23 mouse cellular contexts compared by ENCODE assay signal in the genomic region with DNA sequence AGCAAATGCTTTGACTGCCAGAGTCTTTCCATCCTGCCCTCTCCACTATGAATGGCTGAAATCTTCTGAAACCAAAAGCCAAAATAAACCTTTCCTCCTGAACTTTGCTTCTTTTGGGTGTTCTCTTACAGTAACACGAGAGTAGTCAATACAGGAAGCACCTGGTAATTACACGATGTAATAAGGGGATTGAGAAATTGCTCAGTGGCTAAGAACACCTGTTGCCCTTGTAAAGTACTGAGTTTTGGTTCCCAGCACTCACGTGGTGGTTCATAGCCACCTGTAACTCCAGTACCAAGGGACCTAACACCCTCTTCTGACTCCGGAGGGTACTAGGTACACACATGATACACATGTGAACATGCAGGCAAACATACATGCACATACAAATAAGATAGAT.
DNase-seq lines count a peak whose midpoint lies in the region; ATAC-seq and TF ChIP-seq lines count a peak whose summit lies in the region.
"Had no signal": no experiment of that assay in that cellular context is flagged by ENCODE, and none has a peak within 500 bp of the region (broad histone marks: within the 10 kb centered on the region; RNA-seq: fewer than 3 reads in every experiment).

No protein-coding gene starts in this region.

- H3K9ac ChIP-seq in embryonic facial prominence, embryonic 11.5 days (replicated peaks; ENCODE audit: low read length) = no peak overlapping the region
- no peak overlapping the region for H3K9ac ChIP-seq in liver, adult 2 months (ENCODE audit: low read depth, low read length)
- H3K9ac ChIP-seq in liver, postnatal 0 days (replicated peaks) = no peak overlapping the region
- H3K9ac ChIP-seq in CH12.LX (ENCODE audit: insufficient read depth, low read depth) = no peak overlapping the region

- in situ Hi-C loops in CH12.LX (cut with MboI; ENCODE audit: low pct_ligation_motif_present, low pct_unique_long_range_greater_than_20kb, low sequenced_read_pairs) = no loop called here

- TF ChIP-seq POLR2A in liver, adult 2 months (IDR thresholded peaks at IDR 0.05; ENCODE audit: extremely low read depth, insufficient read depth, low read length) = no peak
- TF ChIP-seq POLR2A in CH12.LX (IDR thresholded peaks at IDR 0.05; ENCODE audit: low read depth, low read length) = no peak

- no peak for TF ChIP-seq EP300 in liver, postnatal 0 days (IDR thresholded peaks at IDR 0.05; ENCODE audit: low read depth)
- TF ChIP-seq EP300 in CH12.LX (IDR thresholded peaks at IDR 0.05; ENCODE audit: low read length) = peak; percentile 73; the same call in 1 of the 2 replicates

- TF ChIP-seq CTCF in liver, adult 2 months (IDR thresholded peaks at IDR 0.05; ENCODE audit: low read depth, low read length) = no peak
- no peak for TF ChIP-seq CTCF in liver, postnatal 0 days (IDR thresholded peaks at IDR 0.05; ENCODE audit: low read depth)
- no peak for TF ChIP-seq CTCF in CH12.LX (conservative IDR thresholded peaks at IDR 0.05 in 1 of 2, IDR thresholded peaks at IDR 0.05 in 1 of 2; ENCODE audit: low read depth in 2 of 2, low read length in 2 of 2)

- ATAC-seq in embryonic facial prominence, embryonic 11.5 days (replicated peaks; ENCODE audit: insufficient number of reproducible peaks, low FRiP score, low TSS enrichment, low read depth) = no peak
- ATAC-seq in liver, postnatal 0 days = no peak
- ATAC-seq: activated CD4-positive, CD25-positive, alpha-beta regulatory T cell, adult 4 months; CD4-positive, CD25-positive, alpha-beta regulatory T cell, adult 4 months; Patski had no signal

- dilution Hi-C loops in CH12.LX (cut with MboI; ENCODE audit: extremely low pct_ligation_motif_present, extremely low pct_unique_long_range_greater_than_20kb, low sequenced_read_pairs) = no loop called here

- TF ChIP-seq RAD21 in CH12.LX (IDR thresholded peaks at IDR 0.05; ENCODE audit: low read depth, low read length) = no peak

- peak; percentile 13 for DNase-seq in embryonic facial prominence, embryonic 11.5 days (ENCODE audit: low spot score)
- no peak for DNase-seq in embryonic facial prominence, embryonic 10.5 days (ENCODE audit: low spot score)
- peak; percentile 62 for DNase-seq in liver, adult 2 months (ENCODE audit: extremely low read depth, low read depth, low spot score)
- DNase-seq in liver, postnatal 0 days = no peak
- DNase-seq in A20 (ENCODE audit: low read depth, low spot score) (peak; percentile 42), CH12.LX (ENCODE audit: extremely low read depth) (peak; percentile 40)
- DNase-seq in thymus, postnatal 4 days = no peak
- DNase-seq in lung, postnatal 10 days = no peak
- DNase-seq: adrenal gland, adult 2 months; adrenal gland, adult 8-10 months; adrenal gland, postnatal 10 days; adrenal gland, postnatal 14 days; adrenal gland, postnatal 25 days; adrenal gland, postnatal 36 days; B cell, adult 2 months; cerebellum, adult 11 months; cerebellum, adult 11-12 months; cerebellum, adult 18-20 months; cerebellum, adult 2 months had no signal

- no peaks in the 10 kb centered on the region for H3K9me3 ChIP-seq in embryonic facial prominence, embryonic 11.5 days (replicated peaks; ENCODE audit: control insufficient read depth, low read length)
- H3K9me3 ChIP-seq in embryonic facial prominence, embryonic 10.5 days = no peaks in the 10 kb centered on the region
- H3K9me3 ChIP-seq in liver, postnatal 0 days (ENCODE audit: low read length) = no peaks in the 10 kb centered on the region
- H3K9me3 ChIP-seq in CH12.LX (replicated peaks; ENCODE audit: low read length) = no peaks in the 10 kb centered on the region
- H3K9me3 ChIP-seq: G1E had no signal

- H3K79me2 ChIP-seq in liver, adult 2 months (ENCODE audit: control insufficient read depth, insufficient read depth, low read length) = no peaks in the 10 kb centered on the region
- H3K79me2 ChIP-seq in CH12.LX (replicated peaks; ENCODE audit: control insufficient read depth, extremely low read depth, insufficient read depth, poor library complexity, severe bottlenecking) = no peaks in the 10 kb centered on the region

- H3K27ac ChIP-seq in embryonic facial prominence, embryonic 11.5 days (replicated peaks; ENCODE audit: low read depth, low read length) = no peak overlapping the region
- no peak overlapping the region for H3K27ac ChIP-seq in embryonic facial prominence, embryonic 10.5 days (replicated peaks)
- no peak overlapping the region for H3K27ac ChIP-seq in liver, adult 2 months (replicated peaks; ENCODE audit: insufficient read depth, low read depth, low read length)
- H3K27ac ChIP-seq in liver, postnatal 0 days (ENCODE audit: low read depth) = no peak overlapping the region
- no peak overlapping the region for H3K27ac ChIP-seq in CH12.LX (ENCODE audit: insufficient read depth, low read depth)

- H3K4me1 ChIP-seq in embryonic facial prominence, embryonic 11.5 days (ENCODE audit: control insufficient read depth, insufficient read depth, low read length) = no peaks in the 10 kb centered on the region
- peaks cover 11% of the 10 kb centered on the region; the same call in 1 of the 2 replicates for H3K4me1 ChIP-seq in embryonic facial prominence, embryonic 10.5 days
- H3K4me1 ChIP-seq in liver, adult 2 months (ENCODE audit: control insufficient read depth, insufficient read depth, low read length) = peaks cover 4% of the 10 kb centered on the region
- H3K4me1 ChIP-seq in liver, postnatal 0 days (ENCODE audit: insufficient read depth) = no peaks in the 10 kb centered on the region
- H3K4me1 ChIP-seq in CH12.LX (ENCODE audit: control insufficient read depth in 1 of 2, insufficient read depth in 2 of 2) = peaks cover 3 to 28% of the 10 kb centered on the region in 2 experiments; a peak in 3 of 4 replicates

- no peak overlapping the region for H3K4me2 ChIP-seq in embryonic facial prominence, embryonic 11.5 days (ENCODE audit: low read depth, low read length)
- no peak overlapping the region for H3K4me2 ChIP-seq in liver, postnatal 0 days (ENCODE audit: low read depth, low read length)
- H3K4me2 ChIP-seq in CH12.LX (ENCODE audit: insufficient read depth, low read depth, poor library complexity, severe bottlenecking) = no peak overlapping the region

- H3K4me3 ChIP-seq in embryonic facial prominence, embryonic 11.5 days (ENCODE audit: low read depth, low read length) = no peak overlapping the region
- no peak overlapping the region for H3K4me3 ChIP-seq in embryonic facial prominence, embryonic 10.5 days
- no peak overlapping the region for H3K4me3 ChIP-seq in liver, adult 2 months (ENCODE audit: insufficient read depth, low read depth, low read length)
- no peak overlapping the region for H3K4me3 ChIP-seq in liver, postnatal 0 days (ENCODE audit: low read depth, low read length)
- H3K4me3 ChIP-seq in CH12.LX (replicated peaks in 1 of 3; ENCODE audit: low read depth in 2 of 3, low read length in 2 of 3, poor library complexity in 1 of 3) = no peak overlapping the region

- H3K36me3 ChIP-seq in embryonic facial prominence, embryonic 11.5 days (replicated peaks; ENCODE audit: control insufficient read depth, insufficient read depth, low read depth, low read length) = no peaks in the 10 kb centered on the region
- H3K36me3 ChIP-seq in embryonic facial prominence, embryonic 10.5 days (replicated peaks) = no peaks in the 10 kb centered on the region
- no peaks in the 10 kb centered on the region for H3K36me3 ChIP-seq in liver, adult 2 months (ENCODE audit: control insufficient read depth, insufficient read depth, low read length)
- H3K36me3 ChIP-seq in liver, postnatal 0 days (replicated peaks; ENCODE audit: insufficient read depth, low read length) = no peaks in the 10 kb centered on the region
- no peaks in the 10 kb centered on the region for H3K36me3 ChIP-seq in CH12.LX (replicated peaks in 1 of 2; ENCODE audit: control insufficient read depth in 1 of 2, insufficient read depth in 1 of 2, low read length in 1 of 2)
- H3K36me3 ChIP-seq: G1E had no signal

- 53% methylated on average over 4 of the region's 4 CpGs for WGBS in embryonic facial prominence, embryonic 11.5 days
- 68% methylated on average over 4 of the region's 4 CpGs for WGBS in embryonic facial prominence, embryonic 10.5 days
- 35% methylated on average over 4 of the region's 4 CpGs for WGBS in liver, adult 2 months
- WGBS in liver, postnatal 0 days (ENCODE audit: insufficient replicate concordance) = 47% methylated on average over 4 of the region's 4 CpGs

- no peaks in the 10 kb centered on the region for H3K27me3 ChIP-seq in embryonic facial prominence, embryonic 11.5 days (ENCODE audit: control insufficient read depth, insufficient read depth, low read length)
- no peaks in the 10 kb centered on the region for H3K27me3 ChIP-seq in embryonic facial prominence, embryonic 10.5 days (replicated peaks; ENCODE audit: low read depth, poor library complexity, severe bottlenecking)
- H3K27me3 ChIP-seq in liver, adult 2 months (ENCODE audit: control insufficient read depth, insufficient read depth, low read length) = no peaks in the 10 kb centered on the region
- no peaks in the 10 kb centered on the region for H3K27me3 ChIP-seq in liver, postnatal 0 days (ENCODE audit: insufficient read depth, low read length)
- H3K27me3 ChIP-seq in CH12.LX (replicated peaks) = no peaks in the 10 kb centered on the region
- H3K27me3 ChIP-seq: Patski had no signal

TF ChIP-seq in CH12.LX, 34 proteins besides CTCF, POLR2A, EP300 and RAD21 (continues in another document):
- peak; percentile 89 for TF ChIP-seq TCF12 (IDR thresholded peaks at IDR 0.05; ENCODE audit: low read depth, low read length)
- peak; percentile 80 for TF ChIP-seq BHLHE40 (IDR thresholded peaks at IDR 0.05; ENCODE audit: low read depth, low read length)
- no peak for TF ChIP-seq POLR2AphosphoS2 (IDR thresholded peaks at IDR 0.05; ENCODE audit: low read depth, low read length)
- no peak for TF ChIP-seq MAZ (IDR thresholded peaks at IDR 0.05; ENCODE audit: low read depth, low read length)
- no peak for TF ChIP-seq ZNF384 (IDR thresholded peaks at IDR 0.05; ENCODE audit: low read depth, low read length)
- no peak for TF ChIP-seq ELF1 (IDR thresholded peaks at IDR 0.05; ENCODE audit: low read depth, low read length)
- TF ChIP-seq MEF2A (IDR thresholded peaks at IDR 0.05; ENCODE audit: borderline replicate concordance, low read depth, low read length) = no peak
- no peak for TF ChIP-seq MXI1 (IDR thresholded peaks at IDR 0.05; ENCODE audit: low read depth, low read length)
- no peak for TF ChIP-seq KAT2A (IDR thresholded peaks at IDR 0.05; ENCODE audit: insufficient replicate concordance, low read length)
- TF ChIP-seq RCOR1 (conservative IDR thresholded peaks at IDR 0.05; ENCODE audit: low read depth, low read length) = no peak
- TF ChIP-seq JUND (conservative IDR thresholded peaks at IDR 0.05; ENCODE audit: low read depth, low read length) = no peak; the same call in 1 of the 2 replicates
- no peak for TF ChIP-seq ZC3H11A (IDR thresholded peaks at IDR 0.05; ENCODE audit: low read depth, low read length)
- peak; percentile 42; the same call in 1 of the 2 replicates for TF ChIP-seq MAX (IDR thresholded peaks at IDR 0.05; ENCODE audit: low read length)
- TF ChIP-seq IRF4 (IDR thresholded peaks at IDR 0.05; ENCODE audit: low read depth, low read length) = 0 out of 2 replicates have a peak, but pooled peaks have one; percentile 11
- TF ChIP-seq SIN3A (IDR thresholded peaks at IDR 0.05; ENCODE audit: low read length) = 0 out of 2 replicates have a peak, but pooled peaks have one; percentile 21

Comparison
In these comparisons a context has a peak if more than half of its experiments do, and no peak if none do; other contexts are left out.
1. DNase-seq: peak in embryonic facial prominence, embryonic 11.5 days (single experiment), liver, adult 2 months (single experiment), A20 (single experiment) and CH12.LX (single experiment); none in embryonic facial prominence, embryonic 10.5 days (single experiment), liver, postnatal 0 days (single experiment), thymus, postnatal 4 days (single experiment) and lung, postnatal 10 days (single experiment).